Mouse (Mus musculus): ENCODE measurements around the gene Srrm3. TPM values are rescaled to one million over a fixed set of nuclear protein-coding genes. Genes with fewer than 3 reads are reported as not detected.

Gene Srrm3
- total and polyA plus RNA-seq, 2 experiments from 2014 or later: 50.8 to 106 TPM

GRCm38 (mm10) chr5:135799746-135800145, 6.9 kb upstream of the Srrm3 start:
- WGBS: 44% methylated on average over 4 of the region's 4 CpGs
- Histone ChIP-seq H3K9ac (replicated peaks; ENCODE audit: low read length) (no peak overlapping the region), H3K4me1 (ENCODE audit: insufficient read depth, low read length) (0 out of 2 replicates have a peak, but pooled peaks cover 2% of the 10 kb centered on the region), H3K27me3 (ENCODE audit: insufficient read depth, low read length) (no peaks in the 10 kb centered on the region), H3K27ac (no peak overlapping the region), H3K4me3 (ENCODE audit: low read length) (no peak overlapping the region), H3K9me3 (ENCODE audit: low read length) (no peaks in the 10 kb centered on the region), H3K36me3 (ENCODE audit: insufficient read depth, low read length) (no peaks in the 10 kb centered on the region), H3K4me2 (ENCODE audit: low read depth, low read length) (no peak overlapping the region)
- DNase-seq (ENCODE audit: low spot score): peak; percentile 33
- peak; percentile 78 for TF ChIP-seq CTCF (IDR thresholded peaks at IDR 0.05; ENCODE audit: low read depth)
- ATAC-seq: no peak

- peak; percentile 63 for ATAC-seq
- Histone ChIP-seq H3K27ac (peak overlapping the region; percentile 36; the same call in 1 of the 2 replicates), H3K36me3 (ENCODE audit: insufficient read depth, low read length) (no peaks in the 10 kb centered on the region), H3K27me3 (ENCODE audit: insufficient read depth, low read length) (no peaks in the 10 kb centered on the region), H3K9ac (replicated peaks; ENCODE audit: low read length) (no peak overlapping the region), H3K4me1 (ENCODE audit: insufficient read depth, low read length) (no peaks in the 10 kb centered on the region), H3K4me3 (ENCODE audit: low read length) (no peak overlapping the region), H3K4me2 (ENCODE audit: low read depth, low read length) (no peak overlapping the region), H3K9me3 (ENCODE audit: low read length) (no peaks in the 10 kb centered on the region)
- peak; percentile 59 for DNase-seq (ENCODE audit: low spot score)
- WGBS: 2% methylated on average over 6 of the region's 6 CpGs
- TF ChIP-seq CTCF (IDR thresholded peaks at IDR 0.05; ENCODE audit: low read depth): no peak
Measured at GRCm38 (mm10) chr5:135800927-135801326, 5.8 kb upstream of the Srrm3 start.

GRCm38 (mm10) chr5:135802641-135803040, 4.0 kb upstream of the Srrm3 start:
- DNase-seq (ENCODE audit: low spot score) (peak; percentile 21), ATAC-seq (peak; percentile 48)
- Histone ChIP-seq H3K27me3 (ENCODE audit: insufficient read depth, low read length) (no peaks in the 10 kb centered on the region), H3K4me2 (ENCODE audit: low read depth, low read length) (no peak overlapping the region), H3K9me3 (ENCODE audit: low read length) (no peaks in the 10 kb centered on the region), H3K36me3 (ENCODE audit: insufficient read depth, low read length) (no peaks in the 10 kb centered on the region), H3K9ac (replicated peaks; ENCODE audit: low read length) (no peak overlapping the region), H3K4me3 (ENCODE audit: low read length) (no peak overlapping the region), H3K4me1 (ENCODE audit: insufficient read depth, low read length) (peaks cover 7% of the 10 kb centered on the region), H3K27ac (no peak overlapping the region)
- no peak for TF ChIP-seq CTCF (IDR thresholded peaks at IDR 0.05; ENCODE audit: low read depth)
- WGBS: 87% methylated on average over 8 of the region's 8 CpGs

GRCm38 (mm10) chr5:135803135-135803534, 3.6 kb upstream of the Srrm3 start:
- Histone ChIP-seq H3K4me2 (ENCODE audit: low read depth, low read length) (no peak overlapping the region), H3K27ac (no peak overlapping the region), H3K4me3 (ENCODE audit: low read length) (no peak overlapping the region), H3K9me3 (ENCODE audit: low read length) (no peaks in the 10 kb centered on the region), H3K9ac (replicated peaks; ENCODE audit: low read length) (no peak overlapping the region), H3K4me1 (ENCODE audit: insufficient read depth, low read length) (peaks cover 11% of the 10 kb centered on the region), H3K27me3 (ENCODE audit: insufficient read depth, low read length) (no peaks in the 10 kb centered on the region), H3K36me3 (ENCODE audit: insufficient read depth, low read length) (no peaks in the 10 kb centered on the region)
- 76% methylated on average over 4 of the region's 4 CpGs for WGBS
- ATAC-seq: no peak
- no peak for DNase-seq (ENCODE audit: low spot score)
- TF ChIP-seq CTCF (IDR thresholded peaks at IDR 0.05; ENCODE audit: low read depth): peak; percentile 40

- no peak for ATAC-seq
- no peak overlapping the region for H3K27ac ChIP-seq
- no peak for DNase-seq (ENCODE audit: low spot score)
- 89% methylated on average over 4 of the region's 4 CpGs for WGBS
- H3K4me2 ChIP-seq (ENCODE audit: low read depth, low read length): no peak overlapping the region
- H3K36me3 ChIP-seq (ENCODE audit: insufficient read depth, low read length): no peaks in the 10 kb centered on the region
- no peak overlapping the region for H3K4me3 ChIP-seq (ENCODE audit: low read length)
- peaks cover 11% of the 10 kb centered on the region for H3K4me1 ChIP-seq (ENCODE audit: insufficient read depth, low read length)
- no peak overlapping the region for H3K9ac ChIP-seq (replicated peaks; ENCODE audit: low read length)
- no peaks in the 10 kb centered on the region for H3K9me3 ChIP-seq (ENCODE audit: low read length)
- TF ChIP-seq CTCF (IDR thresholded peaks at IDR 0.05; ENCODE audit: low read depth): no peak
- no peaks in the 10 kb centered on the region for H3K27me3 ChIP-seq (ENCODE audit: insufficient read depth, low read length)
Measured at GRCm38 (mm10) chr5:135803676-135804075, 3.0 kb upstream of the Srrm3 start.

- WGBS: 59% methylated on average over 2 of the region's 2 CpGs
- H3K27me3 ChIP-seq (ENCODE audit: insufficient read depth, low read length): no peaks in the 10 kb centered on the region
- H3K9me3 ChIP-seq (ENCODE audit: low read length): no peaks in the 10 kb centered on the region
- no peak for TF ChIP-seq CTCF (IDR thresholded peaks at IDR 0.05; ENCODE audit: low read depth)
- DNase-seq (ENCODE audit: low spot score) (no peak), ATAC-seq (no peak)
- no peak overlapping the region for H3K4me3 ChIP-seq (ENCODE audit: low read length)
- no peak overlapping the region for H3K4me2 ChIP-seq (ENCODE audit: low read depth, low read length)
- H3K9ac ChIP-seq (replicated peaks; ENCODE audit: low read length): no peak overlapping the region
- no peak overlapping the region for H3K27ac ChIP-seq
- peaks cover 11% of the 10 kb centered on the region for H3K4me1 ChIP-seq (ENCODE audit: insufficient read depth, low read length)
- no peaks in the 10 kb centered on the region for H3K36me3 ChIP-seq (ENCODE audit: insufficient read depth, low read length)
Measured at GRCm38 (mm10) chr5:135804735-135805134, 2.0 kb upstream of the Srrm3 start.

GRCm38 (mm10) chr5:135807263-135807637, 560 bp downstream of the Srrm3 start:
- H3K9me3 ChIP-seq (ENCODE audit: low read length): no peaks in the 10 kb centered on the region
- peak overlapping the region; percentile 80 for H3K9ac ChIP-seq (replicated peaks; ENCODE audit: low read length)
- H3K4me3 ChIP-seq (ENCODE audit: low read length): peak overlapping the region; percentile 64
- peaks cover 11% of the 10 kb centered on the region for H3K4me1 ChIP-seq (ENCODE audit: insufficient read depth, low read length)
- ATAC-seq: no peak
- 22% methylated on average over 3 of the region's 3 CpGs for WGBS
- DNase-seq (ENCODE audit: low spot score): peak; percentile 32
- H3K27me3 ChIP-seq (ENCODE audit: insufficient read depth, low read length): no peaks in the 10 kb centered on the region
- H3K27ac ChIP-seq: peak overlapping the region; percentile 77; the same call in 1 of the 2 replicates
- peak overlapping the region; percentile 69 for H3K4me2 ChIP-seq (ENCODE audit: low read depth, low read length)
- no peak for TF ChIP-seq CTCF (IDR thresholded peaks at IDR 0.05; ENCODE audit: low read depth)
- no peaks in the 10 kb centered on the region for H3K36me3 ChIP-seq (ENCODE audit: insufficient read depth, low read length)

Data from hindbrain, postnatal 0 days (tissue).